Mouse (Mus musculus) heart, postnatal 10 days (tissue): ENCODE measurements around the gene Gm5134. TPM values are rescaled to one million over a fixed set of nuclear protein-coding genes. Genes with fewer than 3 reads are reported as not detected.

Experiments
- DNase-seq, 2 experiments: peaks; one replicate each; pipeline ENCODE4 v3.0.0; 2021
- intact Hi-C: fragments of 180-260 bp; cut with DNase I; formaldehyde crosslinking; loops from one replicate; pipeline ENCODE4 v1.15.1; 2025
- microRNA-seq, 2 experiments: library from miRNA; unstranded; fragments of <30 nt; microRNA quantifications; one replicate each; pipeline ENCODE4 v1.2.0; 2022
- total RNA-seq, 2 experiments: library from RNA; stranded (reverse); gene quantifications; 2 replicates each; pipeline ENCODE4 v1.2.3; 2021

Gene Gm5134
- total RNA-seq, 2 experiments from 2014 or later, result not detected

DNA sequence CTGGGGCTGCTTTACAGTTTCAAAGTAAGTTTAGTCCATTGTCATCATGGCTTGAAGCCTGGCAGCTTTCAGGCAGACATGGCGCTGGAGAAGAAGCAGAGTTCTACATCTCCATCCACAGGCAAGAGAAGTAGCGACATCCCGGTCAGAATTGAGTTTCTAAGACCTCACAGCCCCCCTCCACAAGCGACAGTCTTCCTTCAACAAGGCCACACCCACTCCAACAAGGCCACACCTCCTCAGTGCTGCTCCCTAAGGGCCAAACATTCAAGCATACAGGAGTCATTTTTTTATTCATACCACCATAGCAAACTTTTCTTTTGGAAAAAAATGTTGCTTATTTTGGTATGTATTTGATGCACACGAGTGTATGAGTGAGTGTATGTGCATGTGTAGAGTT lies 76.2 kb downstream of the Gm5134 start:
- DNase-seq, result no peak
- intact Hi-C loops, result no loop called here

DNA sequence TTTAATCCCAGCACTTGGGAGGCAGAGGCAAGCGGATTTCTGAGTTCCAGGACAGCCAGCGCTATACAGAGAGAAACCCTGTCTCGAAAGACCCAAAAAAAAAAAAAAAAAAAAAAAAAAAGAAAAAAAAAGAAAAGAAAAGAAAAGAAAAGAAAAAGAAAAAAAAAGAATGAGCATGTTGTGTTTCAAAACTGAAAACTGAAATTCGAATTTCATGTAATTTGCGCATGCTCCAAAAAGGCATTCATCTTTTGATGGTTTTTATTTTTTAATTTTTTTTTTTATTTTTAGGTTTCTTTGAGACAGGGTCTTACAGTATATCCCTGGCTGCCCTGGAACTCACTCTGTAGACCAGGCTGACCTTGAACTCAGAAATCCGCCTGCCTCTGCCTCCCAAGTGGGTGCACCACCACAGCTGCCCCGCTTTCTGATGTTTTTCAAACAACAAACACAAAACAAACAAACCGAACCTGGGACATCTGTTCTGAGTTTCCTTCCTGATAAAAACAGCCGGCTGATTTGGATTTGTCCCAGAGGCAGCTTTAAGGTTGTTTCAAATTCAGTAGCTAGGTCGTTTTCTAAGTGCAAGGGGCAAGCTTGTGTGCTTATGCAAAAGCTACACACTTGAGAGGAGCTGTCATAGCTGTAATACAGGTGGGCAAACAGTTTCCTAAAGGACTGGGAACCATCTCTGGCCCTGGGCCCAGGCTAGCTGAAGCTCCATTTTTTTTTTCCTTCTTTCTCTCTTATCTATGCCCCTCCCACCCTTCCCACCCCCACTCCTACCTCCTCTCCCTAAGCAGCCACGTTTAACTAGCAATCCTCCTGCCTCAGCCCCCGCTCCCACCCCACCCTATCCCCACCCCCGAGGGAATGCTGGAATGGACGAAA lies 77.4 kb downstream of the Gm5134 start:
- intact Hi-C loops, result no loop called here
- no peak for DNase-seq

DNA sequence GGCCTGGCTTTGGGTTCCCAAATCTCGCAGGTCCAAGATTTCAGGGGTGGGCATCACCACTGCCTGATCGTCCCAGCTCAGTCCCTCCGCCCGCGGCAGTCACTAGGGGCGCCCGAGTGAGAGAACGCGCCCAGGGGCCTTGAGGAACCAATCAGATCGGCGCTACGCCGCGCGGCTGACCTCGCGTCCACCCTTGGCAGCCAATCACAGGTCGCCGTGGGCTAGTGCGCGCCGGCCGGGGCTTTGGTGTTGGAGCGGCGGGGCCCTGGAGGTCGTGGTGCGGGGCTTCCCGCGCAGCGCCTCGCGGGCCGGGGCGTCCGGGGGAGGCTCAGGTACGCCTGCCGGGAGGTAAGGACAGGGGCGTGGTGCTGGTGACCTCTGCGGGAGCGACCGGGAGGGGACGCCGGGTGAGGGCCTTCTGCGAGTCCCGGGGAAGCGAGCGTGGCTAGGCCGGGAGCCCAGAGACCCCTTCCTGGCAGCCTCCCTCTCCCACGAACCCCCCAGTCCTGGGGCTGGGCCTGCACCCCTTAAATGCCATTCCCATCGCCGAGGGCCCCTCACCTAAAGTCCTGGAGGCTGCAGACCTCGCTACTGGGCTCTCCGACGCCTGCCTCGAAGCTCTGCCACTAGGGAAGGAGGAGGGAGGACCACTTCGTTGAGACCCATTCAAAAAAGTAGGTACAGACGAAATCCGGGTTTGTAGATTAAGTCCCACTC lies 78.2 kb downstream of the Gm5134 start, which contains the start of gene Zfp280b:
Gene Zfp280b, plus strand, starts transcription at position 249 of the 717 bp plus-strand sequence.
- intact Hi-C loops, result no loop called here
- DNase-seq, result peak; percentile 96 to 97

DNA sequence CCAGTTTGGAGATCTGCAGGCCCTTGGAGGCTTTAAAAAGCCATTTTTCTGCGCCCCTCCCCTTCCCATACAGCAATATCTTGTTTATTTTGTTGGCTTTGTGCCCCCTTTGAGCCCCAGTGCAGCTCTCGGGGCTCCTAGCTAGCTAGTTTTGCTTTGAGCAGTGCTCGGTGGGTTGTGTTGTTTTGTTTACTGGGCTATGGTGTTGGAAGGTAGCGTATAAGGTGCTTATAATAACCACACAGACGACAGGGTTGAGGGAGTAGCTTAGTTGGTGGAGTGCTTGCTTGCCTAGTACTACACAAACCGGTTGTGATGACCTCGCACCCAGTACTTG lies 78.8 kb downstream of the Gm5134 start:
- intact Hi-C loops, result no loop called here
- DNase-seq, result no peak

DNA sequence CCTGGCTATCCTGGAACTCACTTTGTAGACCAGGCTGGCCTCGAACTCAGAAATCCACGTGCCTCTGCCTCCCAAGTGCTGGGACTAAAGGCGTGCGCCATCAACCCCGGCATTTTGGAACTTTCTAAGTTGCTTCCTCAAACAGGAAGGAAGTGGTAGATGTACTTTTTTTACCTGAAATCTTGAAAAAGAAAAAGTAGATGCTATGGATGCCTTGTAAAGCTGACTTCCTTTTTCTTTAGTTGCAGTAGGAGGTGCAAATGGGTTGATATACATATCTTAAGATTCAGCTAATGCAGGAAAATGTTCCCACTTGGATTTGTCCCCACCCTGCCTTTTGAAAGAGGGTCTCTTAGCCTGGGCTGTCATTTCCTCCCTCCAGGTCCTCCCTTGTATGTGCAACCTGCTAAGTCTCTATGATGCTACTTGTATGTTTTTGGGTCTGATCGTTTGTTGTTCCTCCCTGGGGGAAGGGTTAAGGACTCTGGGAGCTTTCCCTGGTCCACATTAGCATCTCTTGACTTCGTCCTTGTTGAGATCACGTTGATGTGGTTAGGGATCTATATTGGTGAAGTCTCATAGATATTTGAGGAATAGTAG lies 79.8 kb downstream of the Gm5134 start:
- no peak for DNase-seq
- intact Hi-C loops, result no loop called here

DNA sequence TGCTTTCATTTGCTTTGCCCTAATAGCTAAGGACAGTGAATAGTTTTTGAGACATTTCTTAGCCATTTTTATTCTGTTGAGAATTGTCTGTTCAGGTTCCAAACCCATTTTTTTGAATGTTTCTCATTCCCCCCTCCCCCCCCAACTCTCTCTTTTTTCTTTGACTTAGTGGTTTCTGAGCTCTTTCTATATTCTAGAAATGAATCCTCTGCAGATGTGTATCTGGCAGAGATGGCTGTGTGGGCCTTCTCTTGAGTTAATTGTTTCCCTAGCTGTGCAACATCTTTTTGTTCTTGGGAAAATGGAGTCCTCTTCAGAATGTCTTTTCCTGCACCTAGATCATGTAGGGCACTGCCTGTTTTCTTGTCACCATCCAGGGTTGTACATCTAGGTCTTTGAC lies 81.0 kb downstream of the Gm5134 start:
- intact Hi-C loops, result no loop called here
- DNase-seq, result no peak

DNA sequence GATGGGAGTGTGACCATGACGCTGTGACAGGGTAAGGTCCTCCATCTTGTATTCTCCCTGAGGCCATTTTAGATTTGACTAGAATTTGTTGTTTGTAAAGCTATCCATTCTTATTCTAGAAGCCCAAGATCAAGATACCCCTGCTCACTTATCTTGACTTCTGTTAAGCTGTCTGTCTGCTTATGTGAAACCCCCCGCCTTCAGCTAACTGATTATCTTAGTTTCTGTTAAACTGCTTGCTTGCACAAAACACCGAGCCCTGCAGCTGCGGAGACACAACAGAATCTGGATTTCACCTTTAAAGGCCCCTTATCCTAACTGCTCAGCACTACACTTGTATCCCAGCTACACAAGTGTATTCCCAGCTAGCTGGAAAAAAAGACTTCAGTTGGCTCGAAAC lies 82.6 kb downstream of the Gm5134 start:
- intact Hi-C loops, result no loop called here
- DNase-seq, result no peak

DNA sequence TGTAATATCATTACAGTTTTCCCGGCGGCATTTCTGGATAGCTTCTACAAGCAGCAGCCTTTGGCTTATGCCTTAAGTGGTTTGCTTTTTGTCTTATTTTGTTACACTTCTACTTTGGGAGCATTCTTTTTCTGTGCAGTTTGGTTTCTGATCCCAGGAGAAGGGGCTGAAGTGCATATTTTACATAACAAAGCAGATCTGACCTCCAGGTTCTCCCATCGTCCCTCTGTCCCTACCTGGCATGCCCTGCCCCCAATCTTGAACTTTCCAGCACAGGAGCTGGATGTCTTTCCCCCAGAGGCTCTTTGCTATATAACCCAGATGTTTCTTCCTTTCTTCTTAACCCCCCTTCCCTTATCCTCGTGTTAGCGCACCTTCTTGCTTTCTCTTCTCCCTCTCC lies 91.0 kb downstream of the Gm5134 start:
- intact Hi-C loops, result no loop called here
- no peak for DNase-seq

DNA sequence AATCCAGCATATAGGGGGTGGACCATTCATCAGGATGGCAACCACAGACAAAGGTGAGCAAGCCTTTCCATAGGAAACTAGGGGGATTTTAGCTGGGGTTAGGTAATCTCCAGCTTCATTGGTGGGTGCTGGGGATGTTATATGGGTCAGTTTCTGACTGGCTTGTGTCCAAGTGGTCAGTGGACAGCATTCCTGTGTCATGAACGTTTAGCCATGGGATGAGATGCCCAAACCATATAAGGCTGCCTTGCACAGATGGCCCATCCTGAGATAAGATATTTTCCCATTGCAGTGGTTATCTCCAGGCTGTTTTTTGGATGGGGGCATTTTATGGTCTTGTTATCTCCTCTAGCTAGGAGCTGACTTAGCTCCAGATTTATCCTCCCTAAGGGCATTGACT lies 92.4 kb downstream of the Gm5134 start:
- no peak for DNase-seq

DNA sequence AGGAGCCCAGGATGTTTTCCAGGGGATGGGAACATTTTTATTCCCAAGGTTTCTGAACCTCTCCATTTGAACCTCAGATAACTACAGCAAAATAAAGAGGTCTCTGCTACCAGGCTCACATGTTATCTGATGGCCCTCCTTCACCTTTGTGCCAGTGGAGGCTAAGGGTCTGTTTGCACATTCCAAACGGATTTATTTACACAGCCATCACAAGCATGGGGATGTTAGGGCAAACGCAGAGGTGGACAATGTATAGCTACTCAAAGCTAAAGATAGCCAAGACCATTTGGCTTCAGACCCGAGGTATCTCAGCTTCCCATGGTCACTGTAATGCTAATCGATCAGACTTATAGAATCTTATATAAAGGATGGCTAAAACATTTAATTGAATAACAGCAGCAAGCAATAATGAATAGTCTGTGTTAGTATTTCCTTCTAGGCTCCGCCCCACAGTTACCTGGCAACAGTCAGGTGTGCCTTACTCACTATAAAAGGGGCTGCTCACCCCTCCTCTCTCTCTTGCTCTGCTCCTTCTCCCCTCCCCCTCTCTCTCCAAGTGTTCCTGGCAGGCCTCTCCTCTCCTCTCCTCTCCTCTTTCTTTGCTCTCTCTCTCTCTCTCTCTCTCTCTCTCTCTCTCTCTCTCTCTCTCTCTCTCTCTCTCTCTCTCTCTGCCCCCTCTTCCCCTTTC lies 93.0 kb downstream of the Gm5134 start:
- intact Hi-C loops, result no loop called here
- DNase-seq, result no peak

More for the DNA sequence above, 92.4 kb downstream of the Gm5134 start:
- intact Hi-C loops, result no loop called here

DNA sequence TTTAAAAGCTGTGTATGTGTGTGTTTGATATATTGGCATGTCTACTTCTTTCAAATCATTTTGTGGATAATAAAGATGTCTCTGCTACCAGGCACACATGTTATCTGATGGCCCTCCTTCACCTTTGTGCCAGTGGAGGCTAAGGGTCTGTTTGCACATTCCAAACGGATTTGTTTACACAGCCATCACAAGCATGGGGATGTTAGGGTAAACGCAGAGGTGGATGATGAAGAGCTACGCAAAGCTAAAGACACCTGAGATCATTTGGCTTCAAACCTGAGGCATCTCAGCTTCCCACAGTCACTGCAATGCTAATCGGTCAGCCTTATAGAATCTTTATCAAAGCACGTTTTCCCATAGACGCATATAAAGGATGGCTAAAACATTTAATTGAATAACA lies 94.7 kb downstream of the Gm5134 start:
- intact Hi-C loops, result no loop called here
- no peak for DNase-seq

DNA sequence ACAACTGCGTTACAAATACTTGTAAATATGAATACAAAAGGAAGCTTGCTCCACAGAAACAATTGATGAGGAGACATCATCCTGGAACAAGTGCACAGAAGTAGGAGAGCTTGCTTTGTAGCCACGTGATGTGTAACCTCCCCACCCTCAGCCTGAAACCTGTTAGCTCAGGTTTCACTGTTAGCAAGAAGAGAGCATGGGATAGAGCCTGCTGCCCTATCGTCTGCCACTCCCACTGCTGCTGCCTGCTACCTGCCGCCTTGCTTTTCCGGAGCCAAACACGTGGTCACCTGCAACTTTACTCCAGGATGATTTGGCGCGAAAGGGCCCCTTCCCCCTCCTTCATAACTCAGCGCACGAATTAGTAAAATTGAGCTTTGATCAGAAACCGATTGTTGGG lies 97.5 kb downstream of the Gm5134 start:
- intact Hi-C loops, result no loop called here
- no peak for DNase-seq

Small RNA genes lying within 50 kb of the gene (microRNA-seq; reads per million reads assigned to microRNA genes)
- 0 reads per million in 2 experiments for gene Mir6409

Other genes with a start within 250 kb of the Gm5134 start
- gene Cabin1, start 190.2 kb upstream of the Gm5134 start, total RNA-seq, result 10 to 100 TPM; 26.0 to 33.6 TPM
- gene Ddt, start 181.1 kb upstream of the Gm5134 start, total RNA-seq, result 10 to 100 TPM; 29.6 to 49.2 TPM
- gene Gm20441, start 173.6 kb upstream of the Gm5134 start, total RNA-seq, result not detected
- 1 to 10 TPM; 1.9 to 3.0 TPM for gene Gstt3, start 173.1 kb upstream of the Gm5134 start, total RNA-seq
- 1 to 10 TPM; 5.9 to 7.9 TPM for gene Gstt1, start 155.9 kb upstream of the Gm5134 start, total RNA-seq
- gene Gstt4, start 132.0 kb upstream of the Gm5134 start, total RNA-seq, result not detected
- gene Gstt2, start 117.1 kb upstream of the Gm5134 start, total RNA-seq, result 10 to 100 TPM; 10.1 to 12.7 TPM
- gene Mif, start 94.3 kb upstream of the Gm5134 start, total RNA-seq, result 100 to 1,000 TPM; 321 to 324 TPM
- gene Derl3, start 61.1 kb upstream of the Gm5134 start, total RNA-seq, result under 1 TPM in 1 of 2 experiments, not detected in 1; 0.48 TPM
- 10 to 100 TPM; 41.3 to 44.8 TPM for gene Smarcb1, start 32.9 kb upstream of the Gm5134 start, total RNA-seq
- gene Chchd10, start 21.4 kb upstream of the Gm5134 start, total RNA-seq, result 1,000 to 10,000 TPM; 1,157 to 1,242 TPM
- gene Mmp11, start 18.0 kb upstream of the Gm5134 start, total RNA-seq, result 1 to 10 TPM; 8.6 to 9.9 TPM
- gene Gm867, start 13.8 kb upstream of the Gm5134 start, total RNA-seq, result not detected
- gene Vpreb3, start 11.5 kb upstream of the Gm5134 start, total RNA-seq, result under 1 TPM in 1 of 2 experiments, not detected in 1; 0.53 TPM
- 1 to 10 TPM; 9.8 to 9.9 TPM for gene Zfp280b, start 78.1 kb downstream of the Gm5134 start, total RNA-seq
- gene Slc5a4b, start 156.4 kb downstream of the Gm5134 start, total RNA-seq, result not detected
- not detected for gene Slc5a4a, start 192.9 kb downstream of the Gm5134 start, total RNA-seq